Mouse (Mus musculus): ENCODE measurements around the gene Sertad2.

Gene Sertad2

GRCm38 (mm10) chr11:20544801-20545515, 1.9 kb downstream of the Sertad2 start:
- no peak for DNase-seq (ENCODE audit: low spot score in 2 of 2)

DNA sequence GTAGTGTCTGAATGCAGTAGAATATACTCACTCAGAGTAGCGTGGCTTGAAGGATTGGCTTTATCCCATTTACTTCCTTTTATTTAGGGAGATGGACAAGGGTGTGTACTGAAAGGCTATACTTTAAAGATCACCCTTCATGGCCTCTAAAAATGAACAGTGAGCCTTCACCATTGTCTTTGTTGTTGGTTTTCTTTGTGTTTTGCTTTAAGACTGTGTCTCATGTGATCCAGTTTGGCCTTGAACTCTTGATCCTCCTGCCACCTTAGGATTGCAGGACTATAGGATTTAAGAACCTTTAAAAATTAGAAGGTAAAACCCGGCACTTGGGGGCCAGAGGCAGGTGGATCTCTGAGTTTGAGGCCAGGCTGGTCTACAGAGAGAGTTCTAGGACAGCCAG, 6.4 kb downstream of the Sertad2 start:
- no peak for DNase-seq (ENCODE audit: low spot score in 2 of 2)

GRCm38 (mm10) chr11:20550196-20550595, 7.1 kb downstream of the Sertad2 start:
- no peak for DNase-seq (ENCODE audit: low spot score in 2 of 2)

DNA sequence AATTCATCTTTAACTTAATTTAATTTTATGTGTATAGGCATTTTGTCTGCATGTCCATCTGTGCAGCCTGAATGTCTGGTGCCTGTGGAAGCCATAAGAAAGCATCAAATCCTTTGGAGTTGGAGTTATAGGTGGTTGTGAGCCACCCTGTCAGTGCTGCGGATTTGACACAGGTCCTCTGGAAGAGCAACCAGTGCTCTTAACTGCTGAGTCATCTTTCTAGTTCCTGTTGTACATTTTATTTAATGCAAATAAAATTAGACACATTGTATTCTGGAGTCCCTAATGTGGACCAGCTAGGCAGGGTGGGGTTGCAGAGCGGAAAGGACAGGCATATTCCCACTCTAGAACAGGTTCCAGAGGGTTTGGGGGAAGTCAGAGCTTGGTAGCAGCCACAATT, 9.0 kb downstream of the Sertad2 start:
- DNase-seq (ENCODE audit: low spot score in 2 of 2), result no peak

DNA sequence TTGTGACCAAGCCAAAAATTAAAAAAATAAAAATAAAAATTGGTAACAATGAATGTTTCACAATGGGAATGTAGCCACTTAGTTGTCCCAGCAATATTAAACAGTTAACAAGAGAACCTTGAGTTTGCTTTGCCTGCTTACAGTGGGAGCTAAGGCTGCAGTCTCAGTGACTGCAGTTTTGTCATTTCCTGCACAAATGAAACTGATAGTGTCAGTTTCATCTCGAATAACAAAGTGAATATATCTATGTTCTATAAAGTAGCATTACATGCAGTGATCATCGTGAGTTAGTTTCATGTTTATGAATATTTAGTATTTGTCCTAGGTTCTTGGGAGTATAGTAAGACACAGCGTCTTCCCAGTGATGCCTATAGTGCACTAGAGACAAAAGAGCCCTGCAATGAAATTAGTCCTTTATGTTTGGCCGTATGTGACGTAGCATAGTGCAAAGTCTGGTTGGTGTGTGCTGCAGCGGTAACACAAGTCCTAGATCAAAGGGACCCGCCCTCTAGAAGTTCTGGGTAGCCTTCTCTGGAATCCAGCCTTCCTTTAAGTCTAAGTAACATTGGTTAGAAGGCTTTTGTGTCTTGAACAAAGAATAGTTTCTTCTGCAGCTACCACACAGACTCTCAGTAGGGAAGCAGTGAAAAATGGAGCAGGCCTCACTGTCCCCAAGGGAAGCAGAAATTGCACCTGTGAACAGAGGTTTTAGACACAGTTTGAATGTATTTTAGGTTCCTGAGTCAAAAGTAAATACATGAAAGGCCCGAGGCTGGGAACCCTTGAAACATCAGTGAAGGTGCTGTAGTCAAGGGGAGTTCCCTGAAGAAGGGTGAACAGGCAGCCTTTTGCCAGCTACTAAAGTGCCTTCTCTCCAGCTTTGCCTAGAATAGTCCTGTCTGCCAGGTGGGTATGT, 10.0 kb downstream of the Sertad2 start:
- DNase-seq (ENCODE audit: low spot score in 2 of 2), result no peak

- DNase-seq (ENCODE audit: low spot score in 2 of 2), result no peak
These were observed 12.6 kb downstream of the Sertad2 start for GRCm38 (mm10) chr11:20555651-20556050.

DNA sequence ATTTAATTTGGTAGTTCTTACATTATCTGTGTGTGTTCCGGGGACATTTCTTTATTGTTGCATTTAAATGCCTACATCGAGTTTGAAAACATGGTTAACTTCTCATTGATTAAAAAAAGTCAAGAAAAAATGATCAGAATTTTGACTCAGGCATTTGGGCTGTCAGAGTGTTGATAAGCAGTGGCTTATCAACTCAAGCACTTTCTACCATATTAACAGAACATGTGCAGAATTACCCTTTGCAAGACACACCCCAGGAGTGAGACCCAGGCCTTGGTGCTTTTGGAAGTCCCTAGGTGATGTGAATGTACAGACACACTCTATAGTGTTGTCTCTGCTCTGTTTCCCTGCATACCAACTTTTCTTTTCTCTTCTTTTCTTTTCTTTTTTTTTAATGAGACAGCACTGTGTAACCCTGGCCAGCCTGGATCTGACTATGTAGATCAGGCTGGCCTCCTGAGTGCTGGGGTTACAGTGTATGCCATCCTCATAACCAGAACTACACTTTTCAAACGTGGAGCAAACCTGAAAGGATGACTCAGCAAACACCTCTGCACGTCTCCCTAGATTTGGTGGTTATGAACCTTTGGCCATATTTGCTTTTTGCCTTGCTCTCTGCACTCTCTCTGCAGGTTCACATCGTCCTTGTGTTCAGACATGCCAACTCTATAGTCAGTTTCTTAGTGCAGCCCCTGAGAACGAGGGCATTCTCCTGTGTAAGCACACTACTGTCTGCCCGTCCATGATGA, 13.3 kb downstream of the Sertad2 start:
- no peak for DNase-seq (ENCODE audit: low spot score in 2 of 2)

GRCm38 (mm10) chr11:20559236-20559950, 16.3 kb downstream of the Sertad2 start:
- DNase-seq (ENCODE audit: low spot score in 2 of 2), result no peak

- no peak for DNase-seq (ENCODE audit: low spot score in 2 of 2)
These were observed 17.0 kb downstream of the Sertad2 start for GRCm38 (mm10) chr11:20559951-20560642.

- no peak for DNase-seq (ENCODE audit: low spot score in 2 of 2)
These were observed 18.4 kb downstream of the Sertad2 start for GRCm38 (mm10) chr11:20561323-20562002.

DNA sequence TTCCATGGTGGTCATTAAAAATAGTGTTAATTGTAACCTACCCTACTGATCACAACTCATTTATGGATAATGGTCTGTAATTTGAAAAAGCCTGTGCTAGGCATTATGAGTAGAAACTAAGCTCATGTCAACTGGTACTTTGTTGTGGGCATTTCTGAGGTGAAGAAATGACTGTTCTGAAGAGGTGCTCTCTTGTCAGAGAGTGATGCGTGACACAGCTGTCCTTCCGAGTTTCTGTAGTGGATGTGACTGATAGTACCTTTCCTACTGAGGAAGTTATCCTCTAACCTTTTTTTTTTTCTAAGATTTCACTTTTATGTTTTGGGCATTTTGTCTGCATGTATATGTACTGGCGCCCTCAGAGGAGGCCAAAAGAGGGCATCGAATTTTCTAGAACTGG, 22.0 kb downstream of the Sertad2 start:
- DNase-seq (ENCODE audit: low spot score in 2 of 2), result no peak

DNA sequence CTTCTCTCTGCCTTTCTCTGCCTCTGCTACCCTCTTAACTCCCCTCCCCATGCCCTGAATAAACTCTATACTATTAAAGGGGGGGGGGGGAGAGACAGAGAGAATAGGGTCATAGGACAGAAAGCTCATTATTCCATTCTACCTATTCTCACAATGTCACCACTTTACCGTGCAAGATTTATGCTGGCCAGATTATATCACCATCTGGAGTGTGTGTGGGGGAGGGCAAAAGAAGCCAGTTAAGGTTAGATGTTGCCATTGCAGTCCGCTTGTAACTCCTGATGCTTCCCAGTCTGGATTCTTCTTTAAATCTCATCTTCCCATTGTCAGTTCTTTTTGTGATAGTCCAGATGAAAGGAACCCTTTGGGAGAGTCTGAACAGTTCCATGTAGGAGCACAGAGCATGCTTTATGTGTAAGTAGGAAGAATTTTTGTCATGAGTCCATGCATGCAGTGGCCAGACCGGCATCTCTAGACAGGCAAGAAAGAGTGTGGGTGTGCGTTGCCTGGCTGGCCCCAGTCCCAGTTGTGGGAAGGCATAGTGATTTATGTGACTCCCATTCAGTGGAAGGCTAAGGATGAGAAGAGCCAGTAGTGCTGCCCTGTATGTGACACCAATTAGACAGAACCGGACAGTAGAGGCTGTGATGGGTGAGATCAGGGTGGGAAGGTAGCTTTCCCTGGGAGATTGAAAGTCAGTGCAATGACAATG, 28.8 kb downstream of the Sertad2 start:
- peak; percentile 18 to 24 for DNase-seq (ENCODE audit: low spot score in 2 of 2)

DNA sequence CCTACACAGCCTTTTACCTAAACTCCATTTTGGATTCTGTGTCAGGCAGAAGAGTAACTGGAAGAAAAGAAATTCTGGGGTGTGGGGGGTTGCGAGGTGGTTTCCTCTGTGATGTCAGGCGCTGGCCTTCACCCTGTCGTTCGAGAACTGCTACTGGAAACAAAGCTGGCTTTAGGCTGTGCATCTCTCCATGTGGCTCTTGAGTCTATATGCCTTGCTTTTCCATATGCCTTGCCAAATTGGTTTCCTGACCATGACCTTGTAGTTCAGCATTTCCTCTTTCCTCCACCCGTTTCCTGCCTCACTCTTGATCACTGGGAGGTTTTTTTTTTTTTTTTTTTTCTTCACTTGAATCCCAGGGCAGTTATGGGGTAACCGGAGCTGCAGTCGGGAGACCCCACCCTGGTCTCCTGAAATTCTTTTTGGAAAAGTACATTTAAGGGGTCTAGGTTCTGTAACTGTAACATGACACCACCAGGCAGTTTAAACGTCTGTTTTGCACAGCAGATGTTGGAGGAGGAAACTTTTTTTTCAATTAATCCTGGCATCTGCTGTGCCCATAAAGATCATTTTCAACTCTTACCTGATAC, 33.1 kb downstream of the Sertad2 start:
- no peak for DNase-seq (ENCODE audit: low spot score in 2 of 2)

- DNase-seq (ENCODE audit: low spot score in 2 of 2), result no peak
These were observed 39.7 kb downstream of the Sertad2 start for GRCm38 (mm10) chr11:20582758-20583157.

DNA sequence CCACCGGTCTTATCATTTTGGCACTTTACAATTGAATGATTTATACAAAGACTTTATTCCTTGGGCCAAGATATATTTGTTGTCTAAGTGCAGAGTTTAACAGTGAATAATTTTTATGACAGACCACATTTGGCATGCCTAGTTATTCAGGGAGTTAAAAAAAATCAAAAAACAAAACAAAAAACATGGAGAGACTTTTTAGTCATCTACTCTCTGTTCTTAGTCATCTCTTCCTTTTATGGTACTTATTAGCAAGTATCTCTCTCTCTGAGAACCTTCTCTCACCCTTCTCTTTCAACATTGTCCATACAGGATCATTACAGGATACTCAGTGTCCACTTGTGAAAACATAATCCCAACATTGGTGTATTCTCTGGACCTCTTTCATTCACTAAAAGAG, 42.2 kb downstream of the Sertad2 start:
- DNase-seq (ENCODE audit: low spot score in 2 of 2), result no peak

DNA sequence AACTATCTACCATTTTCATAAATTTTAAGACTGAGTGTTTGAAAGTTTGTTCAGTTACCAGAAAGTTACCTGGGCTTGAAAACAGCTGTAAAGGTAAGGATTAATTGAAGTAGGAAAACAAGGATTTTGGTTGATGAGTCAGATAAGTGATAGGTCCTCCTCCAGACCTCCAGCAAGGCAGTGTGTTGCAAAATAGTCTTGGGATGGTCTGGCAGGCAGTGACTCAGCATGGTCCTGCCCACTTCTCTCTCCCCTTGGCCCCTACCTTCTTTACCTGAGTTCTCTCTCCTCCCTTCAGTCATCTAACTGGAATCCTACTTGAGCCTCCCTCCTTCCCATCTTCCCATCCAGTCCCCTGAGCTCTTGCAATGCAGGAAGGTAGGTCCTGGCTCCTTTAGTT, 43.1 kb downstream of the Sertad2 start:
- no peak for DNase-seq (ENCODE audit: low spot score in 2 of 2)

GRCm38 (mm10) chr11:20589393-20589792, 46.3 kb downstream of the Sertad2 start:
- DNase-seq (ENCODE audit: low spot score in 2 of 2), result no peak

DNA sequence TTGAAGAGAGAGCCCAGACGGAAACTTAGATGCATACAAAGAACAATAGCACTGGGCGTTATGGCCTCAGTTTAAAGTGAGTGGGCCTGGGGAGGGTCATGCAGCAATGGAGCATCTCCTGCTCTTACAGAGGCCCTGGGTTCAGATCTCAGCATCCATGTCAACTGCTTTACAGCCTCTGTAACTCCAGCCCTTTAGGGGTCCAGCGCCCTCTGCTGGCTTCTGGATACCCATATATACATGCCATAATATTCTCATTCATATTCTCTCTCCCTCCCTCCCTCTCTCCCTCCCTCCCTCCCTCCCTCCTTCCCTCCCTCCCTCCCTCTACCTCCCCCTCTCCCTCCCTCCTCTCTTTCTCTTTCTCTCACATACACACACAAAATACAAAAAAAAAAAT, 49.0 kb downstream of the Sertad2 start:
- DNase-seq (ENCODE audit: low spot score in 2 of 2), result no peak

Data from frontal cortex, postnatal 10 days (tissue).